Mouse (Mus musculus): ENCODE data around the gene Agxt2. TPM values are rescaled to one million over a fixed set of nuclear protein-coding genes. Genes with fewer than 3 reads are reported as not detected.

Agxt2 gene
- polyA plus RNA-seq (2015; fragmentation: Nextera tagmentation; extraction: Ambion mirVana): not detected in 2 replicates

GRCm38 (mm10) chr15:10358039-10358948, at the start of gene Agxt2:
Gene Agxt2 (plus strand): TSS chr15:10358532.
- Histone ChIP-seq H3K27me3 (ENCODE audit: control insufficient read depth, insufficient read depth, low read length) (no peaks in the 10 kb centered on the region), H3K9ac (ENCODE audit: low read length) (no peak within 1 kb of the TSS), H3K4me2 (ENCODE audit: low read depth, low read length) (no peak within 1 kb of the TSS), H3K9me3 (replicated peaks; ENCODE audit: control insufficient read depth, low read length) (no peaks in the 10 kb centered on the region), H3K36me3 (ENCODE audit: control insufficient read depth, insufficient read depth) (no peaks in the 10 kb centered on the region), H3K27ac (ENCODE audit: low read length) (no peak within 1 kb of the TSS), H3K4me1 (ENCODE audit: control insufficient read depth, insufficient read depth, low read length) (no peaks in the 10 kb centered on the region), H3K4me3 (ENCODE audit: low read length) (no peak within 1 kb of the TSS)
- ATAC-seq (replicated peaks; ENCODE audit: extremely low read depth, insufficient read depth, low FRiP score): no peak
- WGBS: 71% methylated on average over 9 of the region's 9 CpGs

DNA sequence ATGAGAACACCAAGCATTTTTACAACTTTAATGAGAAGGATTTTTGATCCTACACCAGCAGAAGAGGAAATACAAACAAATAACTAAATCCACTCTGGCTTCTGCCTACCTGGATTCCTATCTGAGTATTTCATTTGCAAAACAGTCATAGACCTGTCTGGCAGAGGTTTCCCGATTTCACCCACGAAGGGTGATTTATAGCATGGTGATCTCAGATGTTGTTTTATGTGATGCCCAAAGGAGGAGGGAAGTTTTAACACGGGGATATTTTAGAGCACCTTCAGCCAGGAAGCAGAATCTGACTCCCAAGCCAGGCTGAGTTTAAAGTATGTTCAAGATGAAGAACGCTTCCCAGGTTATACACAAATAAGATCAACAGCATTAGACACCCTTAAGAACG, 46.5 kb upstream of the Agxt2 start:
- no peaks in the 10 kb centered on the region for H3K9me3 ChIP-seq (replicated peaks; ENCODE audit: control insufficient read depth, low read length)
- H3K4me1 ChIP-seq (ENCODE audit: control insufficient read depth, insufficient read depth, low read length): no peaks in the 10 kb centered on the region
- no peak overlapping the region for H3K27ac ChIP-seq (ENCODE audit: low read length)
- H3K4me3 ChIP-seq (ENCODE audit: low read length): no peak overlapping the region
- H3K4me2 ChIP-seq (ENCODE audit: low read depth, low read length): no peak overlapping the region
- ATAC-seq (replicated peaks; ENCODE audit: extremely low read depth, insufficient read depth, low FRiP score): no peak
- H3K27me3 ChIP-seq (ENCODE audit: control insufficient read depth, insufficient read depth, low read length): no peaks in the 10 kb centered on the region
- H3K9ac ChIP-seq (ENCODE audit: low read length): no peak overlapping the region
- 68% methylated on average over 5 of the region's 5 CpGs for WGBS
- no peaks in the 10 kb centered on the region for H3K36me3 ChIP-seq (ENCODE audit: control insufficient read depth, insufficient read depth)

DNA sequence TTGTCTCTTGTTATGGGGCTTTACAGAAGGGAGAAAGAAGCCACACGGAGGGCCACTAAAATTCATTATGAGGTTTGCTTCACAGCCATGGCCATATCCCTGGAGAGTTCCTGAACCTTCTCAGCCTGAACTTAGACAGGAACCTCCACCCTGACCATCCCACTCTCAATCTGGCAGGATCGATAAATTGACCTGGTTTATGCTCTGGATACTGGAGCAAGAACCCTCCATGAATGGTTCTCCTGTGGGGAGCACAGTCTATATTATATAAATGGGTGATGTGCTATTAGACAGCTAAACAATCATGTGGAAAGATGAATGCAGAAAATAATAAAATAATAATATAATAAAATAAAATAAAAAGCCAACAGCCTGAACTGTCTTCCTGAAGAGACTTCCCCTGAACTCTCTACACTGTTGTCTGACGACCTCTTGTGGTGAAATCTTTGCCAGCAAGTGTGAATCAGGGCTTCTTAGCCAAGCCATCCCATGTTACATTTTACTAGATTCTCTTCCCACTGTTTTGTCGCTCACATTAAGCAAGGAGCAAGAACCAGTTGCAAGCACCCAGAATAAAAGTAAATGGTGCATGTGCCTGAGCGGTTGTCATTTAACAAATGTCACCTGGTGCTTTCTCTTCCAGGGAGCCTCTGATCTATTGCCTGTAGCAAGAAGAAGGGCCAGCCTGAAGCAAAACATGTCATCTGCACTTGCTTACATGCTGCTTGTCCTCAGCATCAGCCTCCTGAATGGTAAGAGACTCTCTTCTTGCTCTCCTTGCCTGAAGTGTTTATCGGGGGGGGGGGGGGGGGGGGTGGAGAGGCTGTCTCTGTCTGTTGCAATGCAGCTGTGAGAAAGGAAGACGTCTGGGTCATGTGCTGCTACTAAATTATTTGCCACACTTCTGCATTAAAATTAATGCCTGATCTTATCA, 44.5 kb upstream of the Agxt2 start:
- WGBS: 47% methylated on average over 6 of the region's 7 CpGs

DNA sequence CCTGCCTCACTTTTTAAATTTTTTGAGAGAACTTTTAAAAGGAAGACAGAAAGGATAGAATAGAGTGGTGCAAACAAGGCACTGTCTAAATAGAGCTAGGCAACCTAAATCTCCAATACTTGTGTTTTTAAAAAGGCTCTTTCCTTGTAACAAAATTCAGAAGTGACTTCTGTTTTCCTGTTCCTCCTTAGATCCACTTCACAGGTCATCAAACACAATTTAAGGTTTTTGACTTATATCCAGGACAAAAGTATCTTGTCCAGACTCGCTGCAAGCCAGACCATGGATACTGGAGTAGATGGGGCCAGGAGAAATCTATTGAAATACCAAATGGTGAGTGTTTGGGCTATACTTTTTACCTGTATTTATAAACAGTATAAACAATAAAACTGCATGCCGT, 33.3 kb upstream of the Agxt2 start, which contains the start of gene Gm21973:
Gene Gm21973, plus strand, starts transcription at position 301 of the 400 bp plus-strand sequence.
- Histone ChIP-seq H3K4me2 (ENCODE audit: low read depth, low read length) (no peak within 1 kb of the TSS), H3K4me1 (ENCODE audit: control insufficient read depth, insufficient read depth, low read length) (no peaks in the 10 kb centered on the region), H3K27me3 (ENCODE audit: control insufficient read depth, insufficient read depth, low read length) (no peaks in the 10 kb centered on the region), H3K36me3 (ENCODE audit: control insufficient read depth, insufficient read depth) (no peaks in the 10 kb centered on the region), H3K9ac (ENCODE audit: low read length) (no peak within 1 kb of the TSS), H3K27ac (ENCODE audit: low read length) (no peak within 1 kb of the TSS), H3K4me3 (ENCODE audit: low read length) (no peak within 1 kb of the TSS), H3K9me3 (replicated peaks; ENCODE audit: control insufficient read depth, low read length) (no peaks in the 10 kb centered on the region)
- 87% methylated on average over 2 of the region's 2 CpGs for WGBS
- no peak for ATAC-seq (replicated peaks; ENCODE audit: extremely low read depth, insufficient read depth, low FRiP score)

More for the DNA sequence above, 44.5 kb upstream of the Agxt2 start:
- no peaks in the 10 kb centered on the region for H3K9me3 ChIP-seq (replicated peaks; ENCODE audit: control insufficient read depth, low read length)
- no peaks in the 10 kb centered on the region for H3K4me1 ChIP-seq (ENCODE audit: control insufficient read depth, insufficient read depth, low read length)
- ATAC-seq (replicated peaks; ENCODE audit: extremely low read depth, insufficient read depth, low FRiP score): no peak
- no peak overlapping the region for H3K4me3 ChIP-seq (ENCODE audit: low read length)
- no peaks in the 10 kb centered on the region for H3K27me3 ChIP-seq (ENCODE audit: control insufficient read depth, insufficient read depth, low read length)
- H3K27ac ChIP-seq (ENCODE audit: low read length): no peak overlapping the region
- no peaks in the 10 kb centered on the region for H3K36me3 ChIP-seq (ENCODE audit: control insufficient read depth, insufficient read depth)
- H3K4me2 ChIP-seq (ENCODE audit: low read depth, low read length): no peak overlapping the region
- H3K9ac ChIP-seq (ENCODE audit: low read length): no peak overlapping the region

- no peak overlapping the region for H3K9ac ChIP-seq (ENCODE audit: low read length)
- no peak overlapping the region for H3K4me2 ChIP-seq (ENCODE audit: low read depth, low read length)
- no peaks in the 10 kb centered on the region for H3K9me3 ChIP-seq (replicated peaks; ENCODE audit: control insufficient read depth, low read length)
- whole genome bisulfite sequencing: 74% methylated on average over 3 of the region's 3 CpGs
- ATAC-seq (replicated peaks; ENCODE audit: extremely low read depth, insufficient read depth, low FRiP score): no peak
- H3K36me3 ChIP-seq (ENCODE audit: control insufficient read depth, insufficient read depth): no peaks in the 10 kb centered on the region
- no peak overlapping the region for H3K27ac ChIP-seq (ENCODE audit: low read length)
- H3K4me1 ChIP-seq (ENCODE audit: control insufficient read depth, insufficient read depth, low read length): no peaks in the 10 kb centered on the region
- no peaks in the 10 kb centered on the region for H3K27me3 ChIP-seq (ENCODE audit: control insufficient read depth, insufficient read depth, low read length)
- no peak overlapping the region for H3K4me3 ChIP-seq (ENCODE audit: low read length)
Observed at GRCm38 (mm10) chr15:10330626-10331025, 27.7 kb upstream of the Agxt2 start.

DNA sequence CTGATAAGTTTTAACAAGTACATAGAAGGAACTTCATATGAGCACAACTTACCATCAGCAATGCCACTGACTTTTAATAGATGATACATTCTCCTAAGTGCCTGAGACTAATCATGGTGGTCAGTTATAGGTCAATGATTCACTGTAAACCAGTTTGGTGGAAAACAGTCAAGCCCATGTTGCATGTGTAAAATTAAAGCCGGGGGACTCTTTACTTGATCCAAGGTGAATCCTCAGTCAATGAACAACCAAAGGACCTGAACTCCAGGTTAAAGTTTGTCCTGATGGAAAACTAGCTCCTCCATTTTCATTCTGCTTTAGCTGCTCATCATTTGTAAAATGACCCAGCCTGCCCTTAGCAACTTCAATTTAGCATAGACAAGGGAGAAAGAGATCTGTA, 25.8 kb upstream of the Agxt2 start:
- H3K9ac ChIP-seq (ENCODE audit: low read length): no peak overlapping the region
- no peak overlapping the region for H3K4me3 ChIP-seq (ENCODE audit: low read length)
- no peaks in the 10 kb centered on the region for H3K9me3 ChIP-seq (replicated peaks; ENCODE audit: control insufficient read depth, low read length)
- 93% methylated on average over 1 of the region's 1 CpGs for WGBS
- H3K4me1 ChIP-seq (ENCODE audit: control insufficient read depth, insufficient read depth, low read length): no peaks in the 10 kb centered on the region
- H3K27ac ChIP-seq (ENCODE audit: low read length): no peak overlapping the region
- no peaks in the 10 kb centered on the region for H3K36me3 ChIP-seq (ENCODE audit: control insufficient read depth, insufficient read depth)
- H3K4me2 ChIP-seq (ENCODE audit: low read depth, low read length): no peak overlapping the region
- no peak for ATAC-seq (replicated peaks; ENCODE audit: extremely low read depth, insufficient read depth, low FRiP score)
- no peaks in the 10 kb centered on the region for H3K27me3 ChIP-seq (ENCODE audit: control insufficient read depth, insufficient read depth, low read length)

DNA sequence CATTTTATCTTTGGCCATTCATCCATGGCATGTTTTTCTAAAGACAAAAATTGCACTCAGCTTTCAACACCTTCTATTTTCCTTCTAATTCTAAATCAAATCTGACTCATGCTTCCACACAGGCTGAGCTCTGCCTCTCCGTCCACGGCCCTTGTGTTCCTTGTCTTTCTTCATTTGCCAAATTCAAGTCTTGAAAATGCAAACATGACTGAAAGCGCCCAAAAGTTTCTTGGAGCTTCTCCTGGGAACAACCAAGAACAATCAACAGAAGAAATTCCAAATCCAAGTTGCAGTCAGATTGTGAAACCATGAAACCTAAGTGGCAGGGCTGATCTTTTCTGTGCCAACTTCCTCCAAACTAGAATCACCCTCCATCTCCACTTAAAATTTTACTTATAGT, 19.7 kb upstream of the Agxt2 start:
- ATAC-seq (replicated peaks; ENCODE audit: extremely low read depth, insufficient read depth, low FRiP score): no peak

DNA sequence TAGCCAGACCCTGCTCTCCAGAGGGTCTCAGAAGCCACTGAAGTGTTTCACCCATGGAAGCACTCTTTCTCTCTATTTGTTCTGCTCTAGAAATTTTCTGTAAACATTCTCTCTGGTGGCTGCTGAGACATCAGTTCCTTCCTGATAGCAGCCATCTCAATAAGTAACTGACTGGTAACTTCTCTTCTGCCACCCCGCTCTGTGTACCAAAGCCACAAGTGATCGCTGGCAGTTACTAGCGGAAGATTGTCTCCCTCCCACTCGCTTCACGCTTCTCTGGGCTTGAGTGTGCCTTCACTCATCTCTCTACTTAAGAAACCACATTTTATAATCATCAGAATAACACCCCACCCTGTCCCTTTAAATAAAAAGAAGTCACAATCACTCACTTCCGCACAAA, 11.3 kb upstream of the Agxt2 start:
- WGBS: 85% methylated on average over 6 of the region's 6 CpGs
- Histone ChIP-seq H3K27me3 (ENCODE audit: control insufficient read depth, insufficient read depth, low read length) (no peaks in the 10 kb centered on the region), H3K4me2 (ENCODE audit: low read depth, low read length) (no peak overlapping the region), H3K9ac (ENCODE audit: low read length) (no peak overlapping the region), H3K27ac (ENCODE audit: low read length) (no peak overlapping the region), H3K4me3 (ENCODE audit: low read length) (no peak overlapping the region), H3K9me3 (replicated peaks; ENCODE audit: control insufficient read depth, low read length) (no peaks in the 10 kb centered on the region), H3K36me3 (ENCODE audit: control insufficient read depth, insufficient read depth) (no peaks in the 10 kb centered on the region), H3K4me1 (ENCODE audit: control insufficient read depth, insufficient read depth, low read length) (no peaks in the 10 kb centered on the region)
- no peak for ATAC-seq (replicated peaks; ENCODE audit: extremely low read depth, insufficient read depth, low FRiP score)

More for the DNA sequence above, 19.7 kb upstream of the Agxt2 start:
- Histone ChIP-seq H3K36me3 (ENCODE audit: control insufficient read depth, insufficient read depth) (no peaks in the 10 kb centered on the region), H3K27ac (ENCODE audit: low read length) (no peak overlapping the region), H3K9me3 (replicated peaks; ENCODE audit: control insufficient read depth, low read length) (no peaks in the 10 kb centered on the region), H3K4me1 (ENCODE audit: control insufficient read depth, insufficient read depth, low read length) (no peaks in the 10 kb centered on the region), H3K9ac (ENCODE audit: low read length) (no peak overlapping the region), H3K4me2 (ENCODE audit: low read depth, low read length) (no peak overlapping the region), H3K27me3 (ENCODE audit: control insufficient read depth, insufficient read depth, low read length) (no peaks in the 10 kb centered on the region), H3K4me3 (ENCODE audit: low read length) (no peak overlapping the region)
- 52% methylated on average over 3 of the region's 3 CpGs for WGBS

DNA sequence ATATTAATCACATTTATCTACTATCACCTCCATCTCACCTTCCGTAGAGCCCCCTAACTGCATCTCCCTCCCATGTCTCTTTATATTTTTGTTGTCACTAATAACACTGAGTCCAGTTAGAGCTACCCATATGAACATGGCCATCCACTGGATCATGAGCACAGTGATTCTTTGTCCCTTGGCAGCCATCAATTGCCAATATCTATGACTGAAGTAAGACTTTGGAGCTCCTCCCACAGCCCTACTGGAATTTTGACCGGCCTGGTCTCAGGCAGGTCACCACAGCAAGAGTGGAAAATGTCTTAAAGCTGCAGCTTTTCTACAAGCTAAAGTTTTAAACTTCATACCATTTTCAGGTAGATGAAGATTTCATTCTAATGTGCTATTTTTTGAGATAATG, 8.0 kb downstream of the Agxt2 start:
- H3K4me1 ChIP-seq (ENCODE audit: control insufficient read depth, insufficient read depth, low read length): no peaks in the 10 kb centered on the region
- no peak overlapping the region for H3K9ac ChIP-seq (ENCODE audit: low read length)
- H3K36me3 ChIP-seq (ENCODE audit: control insufficient read depth, insufficient read depth): no peaks in the 10 kb centered on the region
- ATAC-seq (replicated peaks; ENCODE audit: extremely low read depth, insufficient read depth, low FRiP score): no peak
- 88% methylated on average over 2 of the region's 2 CpGs for WGBS
- no peak overlapping the region for H3K4me3 ChIP-seq (ENCODE audit: low read length)
- H3K4me2 ChIP-seq (ENCODE audit: low read depth, low read length): no peak overlapping the region
- no peaks in the 10 kb centered on the region for H3K9me3 ChIP-seq (replicated peaks; ENCODE audit: control insufficient read depth, low read length)
- H3K27ac ChIP-seq (ENCODE audit: low read length): no peak overlapping the region
- no peaks in the 10 kb centered on the region for H3K27me3 ChIP-seq (ENCODE audit: control insufficient read depth, insufficient read depth, low read length)
